Mouse (Mus musculus) erythroblast, adult 5-6 weeks (primary cell): ENCODE measurements around the gene Slc25a27. TPM values are rescaled to one million over a fixed set of nuclear protein-coding genes. Genes with fewer than 3 reads are reported as not detected.

Experiments used
- ATAC-seq: replicated peaks from 2 replicates; pipeline ENCODE4 v1.8.0; 2016; ENCODE audit warnings: moderate number of reproducible peaks, mild to moderate bottlenecking, moderate TSS enrichment, inconsistent platforms; ENCODE audit not compliant: poor library complexity, low FRiP score, severe bottlenecking
- total RNA-seq, 2 experiments: library from RNA; stranded (forward) in 1 of 2; stranded (reverse) in 1 of 2; fragments of 150-400 nt in 1 of 2; fragments of 200-764, 138-1000 nt in 1 of 2; gene quantifications; 2 replicates each; pipeline versions ENCODE4 v1.2.3 to v1.2.4; 2015 to 2017; ENCODE audit warnings: low replicate concordance in 2 of 2

Gene Slc25a27
- total RNA-seq (2015; ENCODE audit: low replicate concordance) (0.42 TPM in 1 of 2 replicates, not detected in the other), total RNA-seq (2017; ENCODE audit: low replicate concordance) (0.42 and 1.3 TPM in 2 replicates)

- no peak for ATAC-seq
These were observed at the start of gene Slc25a27 for GRCm38 (mm10) chr17:43666576-43667289. Gene Slc25a27, minus strand, starts transcription at chr17:43667214.

- ATAC-seq, result no peak
These were observed 49.6 kb upstream of the Slc25a27 start for GRCm38 (mm10) chr17:43716601-43717000.

- ATAC-seq, result no peak
These were observed 47.2 kb upstream of the Slc25a27 start for GRCm38 (mm10) chr17:43714191-43714590.

- ATAC-seq, result no peak
These were observed 44.7 kb upstream of the Slc25a27 start for GRCm38 (mm10) chr17:43711557-43712352.

GRCm38 (mm10) chr17:43707254-43707653, 40.2 kb upstream of the Slc25a27 start:
- no peak for ATAC-seq

- ATAC-seq, result no peak
These were observed 39.7 kb upstream of the Slc25a27 start for GRCm38 (mm10) chr17:43706749-43707148.

- no peak for ATAC-seq
These were observed 37.4 kb upstream of the Slc25a27 start for GRCm38 (mm10) chr17:43704216-43704930.

GRCm38 (mm10) chr17:43701060-43701459, 34.0 kb upstream of the Slc25a27 start:
- no peak for ATAC-seq

- no peak for ATAC-seq
These were observed 32.1 kb upstream of the Slc25a27 start for GRCm38 (mm10) chr17:43698997-43699649.

GRCm38 (mm10) chr17:43689591-43689990, 22.6 kb upstream of the Slc25a27 start:
- no peak for ATAC-seq

- ATAC-seq, result no peak
These were observed 17.6 kb upstream of the Slc25a27 start for GRCm38 (mm10) chr17:43684638-43685037.

- no peak for ATAC-seq
These were observed 17.1 kb upstream of the Slc25a27 start for GRCm38 (mm10) chr17:43684086-43684485.

GRCm38 (mm10) chr17:43677317-43677716, 10.3 kb upstream of the Slc25a27 start:
- ATAC-seq, result no peak

GRCm38 (mm10) chr17:43676241-43676640, 9.2 kb upstream of the Slc25a27 start:
- no peak for ATAC-seq

GRCm38 (mm10) chr17:43675228-43675627, 8.2 kb upstream of the Slc25a27 start:
- ATAC-seq, result no peak

- no peak for ATAC-seq
These were observed 4.9 kb upstream of the Slc25a27 start for GRCm38 (mm10) chr17:43671907-43672306.

- ATAC-seq, result no peak
These were observed 2.2 kb upstream of the Slc25a27 start for GRCm38 (mm10) chr17:43669145-43669695.

- ATAC-seq, result no peak; the same call in 1 of the 2 replicates
These were observed 353 bp upstream of the Slc25a27 start, which contains the start of gene Cyp39a1 for GRCm38 (mm10) chr17:43667290-43667843. Gene Cyp39a1, plus strand, starts transcription at chr17:43667425.
